Mouse (Mus musculus): ENCODE measurements around the gene 4931423N10Rik. TPM values are rescaled to one million over a fixed set of nuclear protein-coding genes. Genes with fewer than 3 reads are reported as not detected.

The 4931423N10Rik gene
- polyA plus RNA-seq, 1 experiment: not detected

GRCm38 (mm10) chr2:23314869-23315268 lies 107.6 kb downstream of the 4931423N10Rik start:
- H3K4me1 ChIP-seq (ENCODE audit: control insufficient read depth, insufficient read depth, low read length): no peaks in the 10 kb centered on the region
- no peak overlapping the region for H3K4me3 ChIP-seq (ENCODE audit: insufficient read depth, low read length)
- TF ChIP-seq CTCF (IDR thresholded peaks at IDR 0.05; ENCODE audit: borderline replicate concordance, insufficient read depth, low read length): no peak
- no peak for TF ChIP-seq POLR2A (IDR thresholded peaks at IDR 0.05; ENCODE audit: low read depth, low read length)
- no peak overlapping the region for H3K27ac ChIP-seq (ENCODE audit: insufficient read depth, low read length)

Other genes starting within 250 kb of the 4931423N10Rik start
- 135 TPM in 2 replicates for gene Abi1, start 167.2 kb upstream of the 4931423N10Rik start, polyA plus RNA-seq (2011; ENCODE audit: insufficient read length, low read depth, missing spikeins)
- 40.7 and 48.6 TPM in 2 replicates for gene Acbd5, start 139.3 kb upstream of the 4931423N10Rik start, polyA plus RNA-seq (2011; ENCODE audit: insufficient read length, low read depth, missing spikeins)
- gene Mastl, start 51.5 kb upstream of the 4931423N10Rik start, polyA plus RNA-seq (2011; ENCODE audit: insufficient read length, low read depth, missing spikeins): 17.4 and 20.5 TPM in 2 replicates
- 94.2 and 102 TPM in 2 replicates for gene Yme1l1, start 51.1 kb upstream of the 4931423N10Rik start, polyA plus RNA-seq (2011; ENCODE audit: insufficient read length, low read depth, missing spikeins)
- gene Nxph2, start 113.8 kb downstream of the 4931423N10Rik start, polyA plus RNA-seq (2011; ENCODE audit: insufficient read length, low read depth, missing spikeins): not detected in 2 replicates

Measured in embryonic fibroblast, embryonic 13.5 days (primary cell).